Mouse (Mus musculus): ENCODE measurements around the gene Tmem198b.

Gene Tmem198b

DNA sequence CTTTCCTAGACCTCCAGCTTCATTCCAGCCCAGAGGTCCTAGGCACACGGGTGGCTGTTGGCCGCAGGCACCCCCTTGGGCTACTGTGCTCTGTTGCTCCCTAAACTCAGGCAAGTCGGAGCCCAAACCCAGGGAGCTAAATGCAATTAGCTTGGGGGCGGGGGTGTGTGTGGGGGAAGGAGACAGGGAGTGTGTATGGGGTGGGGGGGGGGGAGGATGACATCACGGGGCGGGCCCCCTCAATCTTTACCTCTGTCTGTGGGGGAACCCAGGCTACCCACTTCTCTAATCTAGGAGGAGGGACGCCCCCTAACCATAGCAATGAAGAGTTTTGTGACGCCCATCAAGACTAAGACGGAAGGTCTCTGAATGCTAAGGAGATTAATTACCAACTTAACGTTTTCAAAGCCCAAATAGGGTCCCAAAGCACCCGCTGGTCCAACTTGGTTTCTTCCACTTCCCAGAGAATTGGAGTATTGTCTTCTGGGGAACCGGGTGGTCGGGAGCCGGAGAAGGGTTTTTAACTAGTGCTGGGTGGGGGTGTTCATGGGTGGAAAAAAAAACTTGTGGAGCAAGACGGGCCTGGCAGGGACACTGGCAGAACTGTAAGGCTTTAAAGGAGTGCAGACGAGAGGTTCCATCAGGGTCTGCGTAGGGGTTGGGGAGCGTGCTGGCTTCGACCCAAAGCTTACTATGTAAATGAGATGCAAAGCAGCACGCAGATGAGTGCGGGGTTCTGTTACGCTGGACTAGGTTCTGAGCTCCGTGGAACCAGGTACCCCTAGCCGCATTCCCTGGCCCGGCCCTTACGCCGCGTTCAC lies at the start of gene Tmem198b:
TSS of gene Tmem198b (minus strand) at position 100 of the 821 bp plus-strand sequence.
- WGBS, result under 1% methylated on average over 28 of the region's 28 CpGs

DNA sequence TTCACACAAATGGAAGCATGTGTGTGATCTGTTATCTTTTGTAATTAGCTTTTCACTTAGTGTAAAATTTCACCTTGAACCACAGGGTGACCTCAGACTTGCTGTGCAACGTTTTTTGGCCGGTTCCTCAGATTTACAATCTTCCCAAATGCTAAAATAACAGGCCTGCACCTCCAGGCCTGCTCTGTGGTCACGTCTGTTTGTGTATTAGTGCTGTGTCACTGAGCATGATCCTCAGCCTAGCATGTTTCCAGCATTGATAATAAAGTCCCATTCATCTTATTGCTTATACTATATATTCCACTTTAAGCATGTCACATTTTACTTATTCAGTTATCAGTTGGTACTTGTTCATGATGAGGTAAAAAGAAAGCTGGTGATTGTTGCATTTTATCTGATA lies 46.2 kb upstream of the Tmem198b start:
- WGBS, result 80% methylated on average over 3 of the region's 3 CpGs

DNA sequence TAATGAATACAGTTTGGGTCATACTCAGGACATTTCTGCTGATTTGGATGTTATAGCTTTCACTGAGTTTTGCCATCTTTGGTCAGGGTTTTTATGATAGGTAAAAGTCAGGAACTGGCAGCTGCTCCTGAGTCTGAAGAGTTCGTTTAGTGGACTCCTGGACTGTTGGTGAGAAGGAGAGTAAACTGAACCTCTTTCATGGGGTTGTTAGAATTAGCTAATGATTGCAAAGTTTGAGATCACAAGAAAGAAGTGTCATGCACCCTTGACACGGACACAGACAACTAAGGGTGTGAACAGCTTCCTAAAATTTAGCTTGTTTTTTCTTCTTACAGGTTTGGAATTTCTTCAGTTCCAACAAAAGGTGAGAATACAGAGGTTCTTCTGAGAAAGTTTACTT lies 44.3 kb upstream of the Tmem198b start:
- 82% methylated on average over 2 of the region's 2 CpGs for WGBS

DNA sequence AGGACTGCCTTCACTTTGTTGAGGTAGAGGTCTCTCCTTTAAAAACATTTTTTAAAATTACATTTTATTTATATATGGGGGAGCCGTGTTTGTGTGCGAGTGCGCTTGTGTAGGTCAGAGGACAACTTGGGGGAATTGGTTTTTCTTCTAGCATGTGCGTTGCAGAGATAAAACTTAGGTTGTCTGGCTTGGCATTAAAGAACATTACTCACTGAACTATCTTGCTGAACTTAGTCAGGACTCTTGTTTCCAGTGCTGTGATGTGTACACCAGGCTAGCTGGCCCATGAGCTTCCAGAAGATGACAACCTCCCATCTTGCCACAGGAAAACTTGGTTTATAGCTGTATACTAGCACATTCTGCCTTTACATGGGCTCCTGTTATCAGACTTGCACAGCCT lies 42.5 kb upstream of the Tmem198b start:
- WGBS, result 93% methylated on average over 4 of the region's 4 CpGs

DNA sequence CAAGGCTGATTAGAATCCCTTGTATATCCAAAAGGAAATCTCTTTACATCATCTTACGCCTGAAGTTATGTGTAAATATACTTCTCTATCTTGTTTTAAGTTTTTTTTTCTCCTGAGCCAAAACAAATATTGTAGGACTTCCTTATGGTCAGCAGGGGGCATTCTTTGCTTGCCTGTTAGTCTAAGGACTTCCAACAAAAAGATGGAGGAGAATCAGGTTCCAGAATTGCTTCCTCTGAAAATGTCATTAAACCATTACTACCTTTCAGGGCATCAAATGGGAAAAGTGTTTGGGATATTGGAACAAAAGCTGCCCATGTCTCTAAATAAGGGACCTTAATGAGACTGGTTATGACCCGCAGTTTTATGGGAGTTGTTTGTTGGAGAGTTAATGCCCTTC lies 41.3 kb upstream of the Tmem198b start:
- WGBS, result 44% methylated on average over 2 of the region's 2 CpGs

DNA sequence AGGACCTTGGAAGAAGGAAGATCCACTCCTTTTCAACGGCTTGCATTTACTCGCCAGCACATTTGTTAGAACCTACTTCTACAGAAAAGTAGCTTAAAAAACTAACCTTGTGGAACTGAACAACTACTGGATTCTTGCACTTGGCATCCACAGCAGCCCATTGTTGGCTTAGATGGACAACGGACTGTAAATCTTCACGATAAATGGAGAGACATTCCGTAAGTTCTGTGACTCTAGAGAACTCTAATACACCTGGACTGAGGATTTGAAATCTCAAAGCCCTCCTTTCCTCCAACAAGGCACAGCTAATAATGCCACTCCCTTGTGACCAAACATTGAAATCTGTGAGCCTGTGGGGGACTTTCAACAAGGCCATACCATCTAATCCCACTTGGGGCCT lies 39.1 kb upstream of the Tmem198b start:
- WGBS, result 94% methylated on average over 5 of the region's 5 CpGs

DNA sequence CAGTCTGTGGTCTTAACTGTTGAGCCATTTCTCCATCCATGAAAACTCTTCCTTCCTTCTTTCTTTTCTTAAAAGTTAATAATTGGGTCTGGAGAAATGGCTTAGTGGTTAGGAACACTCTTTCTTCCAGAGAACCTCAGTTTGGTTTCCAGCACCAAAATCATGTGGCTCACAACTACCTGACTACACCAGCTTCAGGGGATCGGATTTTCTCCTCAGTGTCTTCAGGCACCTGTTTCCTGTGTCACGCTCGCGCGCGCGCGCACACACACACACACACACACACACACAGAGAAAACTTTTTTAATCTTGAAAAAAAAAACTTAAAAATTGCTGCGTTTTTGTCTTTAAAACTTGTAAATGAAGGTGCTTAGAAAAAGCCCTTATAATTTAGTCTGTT lies 19.7 kb upstream of the Tmem198b start:
- WGBS, result 95% methylated on average over 9 of the region's 9 CpGs

DNA sequence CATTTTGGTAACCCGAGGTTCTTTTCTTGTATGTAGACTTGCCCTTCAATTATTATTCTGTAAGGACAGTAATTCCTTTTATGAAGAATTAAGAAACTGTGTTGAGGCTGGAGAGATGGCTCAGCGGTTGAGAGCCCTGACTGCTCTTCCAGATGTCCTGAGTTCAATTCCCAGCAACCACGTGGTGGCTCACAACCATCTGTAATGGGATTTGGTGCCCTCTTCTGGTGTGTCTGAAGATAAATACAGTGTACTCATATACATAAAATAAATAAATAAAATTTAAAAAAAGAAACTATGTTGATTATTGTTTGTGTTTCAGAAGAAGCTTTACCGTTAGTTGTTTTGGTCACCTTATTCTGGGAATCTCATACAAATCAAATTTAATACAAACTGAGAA lies 18.9 kb upstream of the Tmem198b start:
- WGBS, result 62% methylated on average over 4 of the region's 4 CpGs

DNA sequence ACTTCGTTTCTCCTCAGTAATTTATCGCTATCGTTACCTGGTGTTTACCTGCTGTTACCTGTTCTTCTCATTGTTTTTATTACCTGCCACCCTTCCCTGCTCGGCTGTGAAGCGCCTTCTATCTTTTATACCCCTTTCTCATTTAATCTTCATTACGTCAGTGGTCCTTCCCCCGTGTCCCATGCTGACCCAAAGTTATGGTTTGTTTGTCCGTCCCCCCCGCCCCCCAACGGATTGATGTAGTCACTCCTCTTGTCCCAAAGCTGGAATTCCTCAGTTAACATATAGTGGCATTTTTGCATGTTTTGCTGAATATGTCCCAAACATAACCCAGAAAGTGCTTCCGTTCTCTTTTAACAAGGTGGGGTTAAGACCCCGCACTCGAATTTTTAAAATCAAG lies 18.0 kb upstream of the Tmem198b start:
- 2% methylated on average over 13 of the region's 13 CpGs for WGBS

DNA sequence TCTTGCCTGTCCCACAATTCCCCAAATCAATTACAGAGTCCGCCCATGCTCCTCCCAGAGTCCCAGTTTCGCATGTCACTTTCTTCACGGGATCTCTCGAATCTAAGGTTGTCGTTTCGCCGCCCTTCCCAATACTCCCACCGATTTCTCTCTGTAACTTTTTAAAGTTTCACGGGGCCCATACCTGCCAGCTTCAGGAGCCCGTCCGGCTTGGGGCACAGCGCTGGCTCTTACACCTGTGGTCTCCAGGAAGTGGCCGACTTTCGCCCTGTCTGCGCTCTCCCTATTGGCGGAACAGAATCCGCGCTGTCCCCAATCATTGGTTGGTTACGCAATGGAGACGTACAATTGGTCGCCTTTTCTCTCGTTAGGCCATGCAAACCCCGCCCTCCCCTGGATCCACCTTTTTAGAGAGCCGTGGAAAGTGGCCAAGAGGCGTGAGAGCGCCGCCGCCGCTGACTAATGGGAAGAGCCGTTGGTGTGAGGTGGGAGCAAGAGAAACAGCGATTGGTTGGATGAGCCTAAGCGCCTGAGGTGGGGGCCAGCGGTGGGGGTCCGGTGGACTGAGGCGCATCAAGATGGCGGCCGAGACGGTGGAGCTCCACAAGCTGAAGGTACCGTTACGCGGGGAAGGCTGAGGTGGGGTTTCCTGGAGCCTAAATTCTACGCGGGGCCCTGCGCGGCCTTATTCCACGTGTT lies 17.3 kb upstream of the Tmem198b start, which contains the start of gene Ormdl2:
TSS of gene Ormdl2 (minus strand) at position 288 of the 699 bp plus-strand sequence.
- WGBS, result under 1% methylated on average over 46 of the region's 46 CpGs

DNA sequence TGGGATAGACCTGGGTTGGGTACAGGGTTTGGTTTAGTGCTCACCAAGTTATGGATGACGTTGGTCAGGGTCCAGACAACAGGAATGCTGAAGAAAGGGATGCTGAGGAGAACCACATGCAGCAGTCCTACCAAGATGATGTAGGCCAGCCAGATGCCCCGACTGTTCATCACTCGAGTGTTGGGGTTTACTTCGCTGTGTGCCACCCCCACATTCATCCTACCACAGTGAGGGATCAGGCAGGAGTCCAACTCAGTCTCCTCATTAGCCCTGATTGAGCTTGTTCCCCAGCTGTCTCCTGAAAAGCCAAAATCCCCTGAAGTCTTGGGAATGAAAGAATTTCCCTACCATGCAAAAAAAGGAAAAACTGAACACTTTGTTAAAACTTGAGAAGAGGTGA lies 16.0 kb upstream of the Tmem198b start:
- WGBS, result 52% methylated on average over 4 of the region's 4 CpGs

DNA sequence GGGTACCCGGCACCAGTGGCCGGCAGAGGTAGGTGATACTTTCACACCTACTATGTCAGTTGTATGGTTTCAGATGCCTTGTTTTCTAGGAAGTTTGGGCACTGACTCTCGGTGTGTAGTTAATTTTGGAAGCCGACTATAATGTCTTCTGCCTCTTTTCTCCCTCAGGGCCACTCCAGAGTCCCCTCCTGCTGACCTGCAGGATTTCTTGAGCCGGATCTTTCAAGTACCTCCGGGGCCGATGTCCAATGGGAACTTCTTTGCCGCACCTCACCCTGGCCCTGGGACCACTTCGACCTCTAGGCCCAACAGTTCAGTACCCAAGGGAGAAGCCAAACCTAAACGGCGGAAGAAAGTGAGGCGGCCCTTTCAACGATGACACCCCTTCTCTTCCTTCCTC lies 12.9 kb upstream of the Tmem198b start, which contains the start of gene Sarnp:
TSS of gene Sarnp (plus strand) at position 301 of the 400 bp plus-strand sequence.
- WGBS, result 91% methylated on average over 13 of the region's 13 CpGs

DNA sequence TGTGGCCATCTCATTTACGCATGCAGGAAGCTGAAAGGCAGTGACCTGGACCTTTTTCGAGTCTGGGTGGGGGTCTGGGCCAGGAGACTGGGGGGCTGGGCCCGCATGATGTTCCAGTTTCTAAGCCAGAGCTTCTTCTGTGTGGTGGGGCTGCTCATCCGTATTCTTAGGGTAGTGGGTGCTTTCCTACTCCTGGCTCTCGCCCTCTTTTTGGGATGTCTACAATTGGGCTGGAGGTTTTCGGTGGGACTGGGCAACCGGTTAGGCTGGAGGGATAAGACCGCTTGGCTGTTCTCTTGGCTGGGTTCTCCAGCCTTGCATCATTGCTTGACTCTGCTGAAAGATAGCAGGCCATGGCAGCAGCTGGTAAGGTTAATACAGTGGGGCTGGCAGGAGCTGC lies 2.8 kb upstream of the Tmem198b start:
- 84% methylated on average over 8 of the region's 8 CpGs for WGBS

DNA sequence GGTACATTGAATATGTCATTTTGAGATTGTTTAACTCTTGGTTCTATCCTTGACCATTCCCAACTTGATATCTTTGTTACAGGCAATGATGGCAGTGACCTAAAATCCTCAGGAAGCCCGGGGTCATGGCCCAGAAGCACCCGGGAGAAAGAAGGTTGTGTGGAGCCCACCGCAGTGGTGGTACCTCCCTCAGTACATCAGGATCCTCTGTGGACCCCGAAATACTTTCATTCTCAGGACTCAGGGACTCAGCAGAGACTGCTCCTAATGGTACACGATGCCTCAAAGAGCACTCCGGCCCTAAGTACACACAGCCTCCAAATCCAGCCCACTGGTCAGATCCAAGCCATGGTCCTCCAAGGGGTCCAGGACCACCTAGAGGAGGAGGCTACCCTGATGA lies 1.9 kb upstream of the Tmem198b start:
- 41% methylated on average over 6 of the region's 6 CpGs for WGBS

DNA sequence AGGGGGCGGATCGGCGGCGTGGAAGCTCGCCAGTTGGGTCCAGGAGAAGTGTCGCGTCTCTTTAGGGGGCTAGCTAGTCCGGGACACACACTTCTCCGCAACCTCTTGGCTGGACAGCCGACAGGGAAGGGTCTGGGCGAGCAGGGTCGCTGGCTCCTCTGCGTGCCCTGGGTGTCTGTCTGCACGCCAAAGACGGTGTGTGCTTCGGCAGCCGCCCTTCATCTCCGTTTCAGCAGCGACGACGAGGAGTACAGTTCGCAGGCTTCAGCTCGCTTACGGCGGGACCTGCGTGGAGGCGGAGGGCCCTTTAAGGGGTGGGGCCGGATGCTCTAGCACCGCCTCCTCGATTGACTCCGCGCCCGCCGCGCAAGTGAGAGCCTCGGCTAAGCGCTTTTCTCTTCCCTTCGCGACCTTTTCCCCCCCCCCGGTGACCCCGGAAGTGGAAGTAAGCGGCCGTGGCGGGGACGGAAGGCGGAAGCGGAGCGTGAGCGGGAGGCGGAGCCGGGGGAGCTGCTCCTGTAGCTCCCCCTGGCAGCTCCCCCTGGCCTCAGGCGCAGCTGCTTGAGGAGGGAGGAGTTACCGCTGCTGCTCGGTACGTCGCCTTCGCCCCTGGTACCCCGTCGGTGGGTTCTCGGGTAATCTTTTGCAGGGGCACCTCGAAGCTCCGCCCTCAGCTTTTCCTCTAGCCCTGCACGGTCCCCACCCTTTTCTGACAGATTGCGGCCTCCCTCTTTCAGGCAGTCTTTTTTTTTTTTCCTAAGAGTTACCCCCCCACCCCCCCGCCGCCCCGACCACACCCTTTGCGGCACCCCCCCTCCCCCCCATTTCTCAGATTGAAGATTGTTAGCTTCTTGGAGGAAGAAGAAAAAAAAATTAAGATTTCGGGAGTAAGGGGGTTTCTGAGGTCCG lies 1.2 kb upstream of the Tmem198b start:
- WGBS, result under 1% methylated on average over 59 of the region's 70 CpGs

DNA sequence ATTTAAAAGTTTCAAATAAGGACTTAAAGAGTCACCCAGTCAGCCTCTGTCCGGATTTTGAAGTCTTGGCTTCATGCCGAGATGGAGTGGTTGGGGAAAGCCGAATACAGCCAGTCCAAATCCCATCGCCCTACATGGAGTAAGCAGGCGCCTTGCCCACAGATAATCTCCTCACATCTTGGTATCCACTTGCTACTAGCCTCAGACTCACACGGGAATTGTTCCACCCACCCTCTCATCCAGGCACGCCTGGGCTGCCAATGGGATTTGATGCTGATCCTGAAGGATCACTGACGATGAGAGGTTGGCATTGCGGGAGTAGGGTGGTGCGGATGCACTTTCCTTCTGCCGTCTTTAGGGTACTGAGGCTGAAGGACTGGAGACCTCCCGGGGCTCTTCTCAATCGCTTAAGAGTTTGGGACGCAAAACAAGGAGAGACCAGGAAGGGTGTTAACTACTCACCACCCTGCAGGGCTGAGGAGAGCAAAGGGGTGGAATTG lies 349 bp downstream of the Tmem198b start, which contains the start of gene Dnajc14:
TSS of gene Dnajc14 (plus strand) at position 292 of the 500 bp plus-strand sequence.
- WGBS, result under 1% methylated on average over 14 of the region's 14 CpGs

DNA sequence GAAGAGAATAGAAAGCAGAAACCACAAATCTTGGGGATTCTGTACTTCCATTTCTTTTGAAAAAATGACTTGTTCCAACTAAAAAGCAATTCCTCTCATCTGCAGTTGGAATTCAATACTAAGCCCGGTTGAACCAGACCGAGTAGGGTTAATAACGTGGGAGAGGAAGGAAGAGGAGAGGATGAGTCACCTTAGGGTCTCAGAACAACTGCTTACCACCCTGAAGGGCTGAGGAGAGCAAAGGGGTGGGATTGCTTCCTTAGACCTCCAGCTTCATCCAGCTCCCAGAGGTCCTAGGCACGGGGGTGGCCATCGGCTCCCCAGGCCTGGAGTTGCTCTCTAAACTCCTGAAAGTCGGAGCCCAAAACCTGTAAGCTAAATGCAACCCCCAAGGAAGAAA lies 809 bp downstream of the Tmem198b start:
- WGBS, result 13% methylated on average over 6 of the region's 6 CpGs

DNA sequence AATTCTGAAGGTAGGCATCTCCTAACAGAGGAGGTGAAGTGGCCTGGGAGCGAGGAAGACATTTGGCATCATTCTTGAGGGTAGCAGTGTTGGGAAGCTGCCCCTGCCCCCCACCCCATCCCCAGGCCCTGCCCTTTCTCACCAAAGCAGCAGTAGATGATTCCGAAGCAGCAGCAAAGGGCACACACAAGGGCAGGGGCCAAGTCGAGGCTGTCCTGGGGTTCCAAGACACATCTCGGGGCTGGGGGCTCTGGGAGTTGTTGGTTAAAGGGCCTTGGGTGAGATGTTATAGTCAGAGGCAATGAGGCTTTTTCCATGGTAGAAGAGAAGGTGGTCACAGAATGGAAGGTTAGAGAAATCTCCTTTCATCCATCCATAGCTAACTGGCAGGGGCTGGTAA lies 1.2 kb downstream of the Tmem198b start:
- 69% methylated on average over 4 of the region's 4 CpGs for WGBS

DNA sequence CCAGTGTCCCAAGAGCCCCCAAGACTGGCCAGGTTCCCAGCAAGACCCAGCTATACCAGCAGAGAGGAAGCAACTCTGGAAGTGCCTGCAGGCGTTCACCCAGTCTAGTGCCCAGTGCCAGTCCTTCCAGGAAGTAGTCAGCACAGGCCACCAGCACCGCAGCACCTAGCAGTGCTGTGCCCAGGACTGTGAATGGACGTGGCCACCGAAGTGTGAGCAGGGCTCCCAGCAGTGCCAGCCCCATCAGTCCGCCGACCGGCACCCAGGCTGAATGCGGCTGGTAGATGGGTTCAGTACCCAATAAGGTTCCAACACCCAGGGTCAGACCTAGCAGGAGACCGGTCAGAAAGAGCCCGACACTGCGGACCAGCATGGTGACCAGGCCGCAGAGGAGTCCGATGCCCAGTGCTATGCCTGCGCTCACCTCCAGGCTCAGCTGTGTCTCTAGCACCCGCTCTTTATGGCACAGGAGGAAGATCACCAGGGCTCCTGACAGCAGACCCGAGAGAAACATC lies 2.1 kb downstream of the Tmem198b start:
- 92% methylated on average over 16 of the region's 16 CpGs for WGBS

DNA sequence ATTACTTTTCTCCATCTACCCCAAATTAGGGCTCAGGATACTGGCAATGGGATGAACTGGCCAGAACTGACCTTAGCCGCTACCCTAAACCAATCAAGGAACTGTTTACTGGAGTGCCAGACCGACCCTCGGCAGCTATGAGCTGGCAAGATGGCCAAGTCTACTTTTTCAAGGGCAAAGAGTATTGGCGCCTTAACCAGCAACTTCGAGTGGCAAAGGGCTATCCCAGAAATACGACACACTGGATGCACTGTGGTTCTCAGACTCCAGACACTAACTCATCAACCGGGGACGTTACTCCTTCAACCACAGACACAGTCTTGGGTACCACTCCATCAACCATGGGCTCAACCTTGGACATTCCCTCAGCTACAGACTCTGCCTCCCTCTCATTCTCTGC lies 5.5 kb downstream of the Tmem198b start:
- 95% methylated on average over 8 of the region's 8 CpGs for WGBS

DNA sequence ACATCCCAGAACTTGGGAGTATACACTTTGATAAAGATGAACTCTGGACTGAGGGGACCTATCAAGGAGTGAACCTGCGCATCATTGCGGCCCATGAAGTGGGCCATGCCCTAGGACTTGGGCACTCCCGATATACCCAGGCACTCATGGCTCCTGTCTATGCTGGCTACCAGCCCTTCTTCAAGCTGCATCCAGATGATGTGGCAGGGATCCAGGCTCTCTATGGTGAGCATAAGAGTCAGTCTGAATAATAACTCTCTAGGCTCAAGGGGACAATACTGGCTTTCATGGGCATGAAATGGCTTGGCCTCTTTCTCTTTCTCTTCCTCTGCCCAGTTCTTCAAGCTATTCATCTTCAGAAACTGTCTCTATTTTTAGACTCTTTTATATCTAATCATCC lies 8.6 kb downstream of the Tmem198b start:
- 78% methylated on average over 3 of the region's 3 CpGs for WGBS
